Mouse (Mus musculus) pancreas, adult 10 weeks (tissue): ENCODE data around the gene Tyms. TPM values are rescaled to one million over a fixed set of nuclear protein-coding genes. Genes with fewer than 3 reads are reported as not detected.

ENCODE experiments used
- polyA plus RNA-seq: library from polyadenylated mRNA; stranded (reverse); fragments of 350-450 nt; fragmentation: Illumina TruSeq; extraction: RNeasy Lipid Tissue Mini Kit (QIAGEN cat#74804); gene quantifications from one replicate; pipeline ENCODE4 v1.2.3, GENCODE M21; 2015; ENCODE audit warnings: low read depth, low replicate concordance; ENCODE audit not compliant: insufficient read depth

Tyms gene
- 3.4 TPM for polyA plus RNA-seq

GRCm38 (mm10) chr5:30072825-30073821 is at the start of gene Tyms:
Tyms (minus strand) TSS chr5:30073617.

DNA sequence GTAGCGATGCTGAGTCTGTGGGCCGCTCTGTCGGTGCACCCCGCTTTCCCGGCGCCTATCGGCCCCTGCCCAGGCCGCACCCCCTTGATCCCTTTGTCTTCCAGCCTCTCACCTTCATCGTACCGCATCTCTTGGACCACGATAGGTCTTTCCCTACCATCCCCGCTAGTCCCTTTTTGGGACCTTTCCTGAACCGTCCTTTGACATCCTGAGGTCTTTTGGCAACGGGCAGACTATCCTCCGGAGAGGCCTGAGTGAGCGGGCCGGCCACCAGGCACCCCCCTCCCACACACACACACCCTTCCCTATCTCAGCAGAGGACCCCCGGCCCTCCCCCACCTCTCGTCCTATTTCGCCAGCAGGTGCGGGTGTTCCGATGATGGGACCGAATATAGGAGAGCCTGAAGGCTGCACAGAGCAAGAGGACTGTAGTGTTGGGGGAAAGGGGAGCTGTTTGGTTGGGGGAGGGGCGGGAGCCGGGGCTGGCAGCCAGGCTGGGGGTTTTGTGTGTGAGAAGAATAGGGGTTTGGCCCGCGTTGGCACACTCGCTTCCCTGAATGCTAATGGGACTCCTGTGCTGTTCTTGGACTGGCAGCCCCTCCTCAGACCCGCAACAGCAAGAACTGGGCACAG is 32.4 kb upstream of the Tyms start, which contains the start of gene 3110082J24Rik:
Gene 3110082J24Rik, minus strand, starts transcription at position 419 of the 633 bp plus-strand sequence.

DNA sequence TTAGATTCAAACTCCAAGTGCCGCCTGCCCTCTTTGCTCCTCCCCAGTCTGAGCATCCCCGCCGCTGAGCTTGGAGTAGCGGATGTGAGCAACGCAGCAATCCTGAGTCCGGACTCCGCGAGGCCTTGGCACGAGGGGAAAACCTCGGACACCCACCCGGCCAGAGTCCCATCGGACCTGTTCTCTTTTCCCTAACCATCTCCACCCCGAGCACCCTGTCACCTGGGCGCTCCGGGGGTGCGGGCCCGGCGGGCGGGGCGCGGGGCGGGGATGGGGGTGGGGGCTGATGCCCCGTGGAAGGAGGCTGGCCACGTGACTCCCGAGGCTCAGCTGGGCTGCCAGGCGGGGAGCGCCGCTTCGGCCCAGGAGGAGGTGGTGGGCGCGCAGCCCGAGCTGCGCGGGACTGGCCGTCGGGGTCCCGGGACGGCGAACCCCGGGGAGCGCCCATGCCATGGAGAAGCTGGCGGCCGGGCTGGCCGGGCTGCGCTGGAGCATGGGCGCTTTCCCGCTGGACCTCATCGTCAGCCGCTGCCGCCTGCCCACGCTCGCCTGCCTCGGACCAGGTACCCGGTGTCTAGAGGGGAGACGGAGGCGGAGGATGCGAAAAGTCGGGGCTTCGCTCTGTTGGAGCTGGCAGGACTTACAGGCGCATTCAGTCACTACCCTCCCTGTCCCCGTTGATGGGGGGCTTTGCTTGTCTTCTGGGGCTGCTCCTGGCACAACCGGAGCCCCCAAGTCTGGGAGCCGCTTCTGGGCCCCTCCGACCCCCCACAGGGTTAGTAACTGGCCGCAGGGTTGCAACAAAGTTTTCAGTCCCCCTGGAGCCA is 31.6 kb upstream of the Tyms start, which contains the start of gene Garem2:
Gene Garem2, plus strand, starts transcription at position 321 of the 827 bp plus-strand sequence.

GRCm38 (mm10) chr5:30012726-30013503 is 60.5 kb downstream of the Tyms start, which contains the start of gene Il6:
Il6 (plus strand) TSS chr5:30013114.

Other genes with a start within 250 kb of the Tyms start
- not detected for gene Il6, start 60.5 kb downstream of the Tyms start, polyA plus RNA-seq
- not detected for gene Garem2, start 31.5 kb upstream of the Tyms start, polyA plus RNA-seq
- not detected for gene 3110082J24Rik, start 32.5 kb upstream of the Tyms start, polyA plus RNA-seq
- 17.1 TPM for gene Hadha, start 81.5 kb upstream of the Tyms start, polyA plus RNA-seq
- gene Hadhb, start 81.6 kb upstream of the Tyms start, polyA plus RNA-seq = 30.1 TPM
- gene Adgrf3, start 132.1 kb upstream of the Tyms start, polyA plus RNA-seq = not detected
- gene Selenoi, start 159.0 kb upstream of the Tyms start, polyA plus RNA-seq = 4.2 TPM
- 0.76 TPM for gene Drc1, start 207.8 kb upstream of the Tyms start, polyA plus RNA-seq